Mouse (Mus musculus) cortical plate, adult 2 months (tissue): ENCODE measurements around the gene Fbxl17.

ENCODE experiments used
- CTCF ChIP-seq: fragments of 200-500 bp; IDR thresholded peaks from 2 replicates; pipeline ENCODE4 v1.5.1; 2011; ENCODE audit warnings: mild to moderate bottlenecking, control low read depth, low read length; ENCODE audit not compliant: insufficient read depth; ENCODE audit errors: extremely low read depth
- POLR2A ChIP-seq: fragments of 200-500 bp; IDR thresholded peaks from 2 replicates; pipeline ENCODE4 v1.6.1; 2011; ENCODE audit warnings: mild to moderate bottlenecking, low read length, control low read depth; ENCODE audit not compliant: insufficient read depth; ENCODE audit errors: extremely low read depth

DNA sequence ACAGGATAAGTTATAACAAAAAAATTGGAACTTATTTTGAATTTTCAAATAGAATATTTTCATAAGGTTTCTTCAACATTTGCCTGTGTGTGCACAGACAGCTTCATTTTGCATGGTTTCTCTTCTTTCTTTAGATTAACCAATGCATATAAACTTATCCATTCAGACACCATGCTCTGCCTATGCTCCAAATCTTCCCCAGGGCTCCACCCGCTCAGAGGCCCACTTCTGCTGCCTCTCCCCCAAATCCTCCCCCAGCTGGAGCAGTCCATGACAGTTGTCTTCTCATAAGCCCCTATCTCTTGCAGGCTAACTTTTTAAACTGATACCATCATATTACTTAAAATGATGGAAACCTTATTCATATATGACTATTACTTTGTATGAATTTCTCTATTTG, 282.8 kb downstream of the Fbxl17 start:
- TF ChIP-seq CTCF, result no peak
- no peak for TF ChIP-seq POLR2A
